Mouse (Mus musculus): ENCODE data around the gene Zfp711.
A peak's percentile ranks its signal among the peaks of the same experiment; 100 is the strongest.

The Zfp711 gene

GRCm38 (mm10) chrX:112600511-112601305 is at the start of gene Zfp711:
TSS of gene Zfp711 (plus strand) at chrX:112600526.
- DNase-seq (ENCODE audit: low spot score in 2 of 2), result peak in 1 of 2 experiments; percentile 2

GRCm38 (mm10) chrX:112567716-112568115 is 32.6 kb upstream of the Zfp711 start:
- DNase-seq (ENCODE audit: low spot score in 2 of 2), result no peak

DNA sequence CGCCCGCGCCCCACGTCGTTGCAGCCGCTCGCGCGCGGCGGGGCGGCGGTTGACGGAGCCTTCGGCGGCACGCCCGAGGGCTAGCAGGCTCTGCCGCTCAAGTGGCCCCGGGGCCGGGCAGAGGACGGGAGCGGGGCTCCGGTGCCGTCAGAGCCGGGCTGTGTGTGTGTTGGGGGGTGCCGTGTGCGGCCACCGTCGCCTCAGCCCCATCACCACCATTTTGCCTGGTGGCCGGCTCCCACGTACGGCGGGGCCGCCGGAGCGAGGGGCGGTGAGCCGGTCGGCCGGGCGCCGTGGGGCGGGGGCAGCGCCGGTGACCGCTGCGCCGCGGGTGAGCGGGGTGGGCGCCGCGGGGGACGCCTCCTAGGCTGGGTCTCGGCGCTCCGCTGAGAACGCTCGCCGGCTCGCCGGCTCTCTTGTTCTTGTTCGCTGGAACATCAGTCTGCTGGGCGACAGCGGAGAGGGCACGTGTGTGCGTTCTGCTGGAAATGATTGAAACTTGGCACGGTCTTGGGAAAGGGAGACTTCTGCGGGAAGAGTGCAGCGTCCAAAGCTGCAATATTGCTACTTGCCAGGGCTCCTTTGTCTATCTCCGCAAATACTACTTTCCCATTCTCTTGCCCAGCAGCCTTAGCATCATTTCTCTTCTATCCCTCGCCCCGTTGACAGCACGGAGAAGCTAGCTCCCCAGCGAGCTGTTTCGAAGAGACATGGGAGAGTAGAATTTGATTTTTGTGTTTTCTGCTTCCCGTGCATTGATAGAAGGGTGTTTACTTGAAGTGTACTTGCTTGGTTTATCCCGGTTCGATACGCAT is 1.2 kb downstream of the Zfp711 start:
- DNase-seq (ENCODE audit: low spot score in 2 of 2), result no peak

- no peak for DNase-seq (ENCODE audit: low spot score in 2 of 2)
Observed at GRCm38 (mm10) chrX:112675525-112675924, 75.2 kb downstream of the Zfp711 start.

DNA sequence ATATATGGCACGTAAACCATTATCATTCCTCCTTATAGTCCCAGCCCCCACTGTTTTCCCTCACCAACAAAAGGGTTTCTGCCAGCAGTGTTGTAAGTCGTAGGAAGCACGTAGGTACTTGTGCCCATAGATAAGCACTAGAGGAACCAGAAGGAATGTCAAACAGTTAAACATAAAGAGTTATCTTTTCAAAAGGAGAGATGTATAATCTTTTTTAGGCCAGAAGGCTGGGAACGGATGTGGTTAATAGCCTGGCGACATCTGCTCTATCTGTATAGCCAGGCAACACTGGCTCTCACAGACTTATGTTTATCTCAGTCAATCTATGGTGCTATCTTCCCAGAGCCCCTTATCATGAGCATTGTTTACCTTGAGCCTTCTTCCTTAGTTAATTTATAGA is 80.3 kb downstream of the Zfp711 start:
- no peak for DNase-seq (ENCODE audit: low spot score in 2 of 2)

Data from heart, adult 9 months (tissue).